Comparison of ENCODE assay signal across 7 mouse cellular contexts in the genomic region with DNA sequence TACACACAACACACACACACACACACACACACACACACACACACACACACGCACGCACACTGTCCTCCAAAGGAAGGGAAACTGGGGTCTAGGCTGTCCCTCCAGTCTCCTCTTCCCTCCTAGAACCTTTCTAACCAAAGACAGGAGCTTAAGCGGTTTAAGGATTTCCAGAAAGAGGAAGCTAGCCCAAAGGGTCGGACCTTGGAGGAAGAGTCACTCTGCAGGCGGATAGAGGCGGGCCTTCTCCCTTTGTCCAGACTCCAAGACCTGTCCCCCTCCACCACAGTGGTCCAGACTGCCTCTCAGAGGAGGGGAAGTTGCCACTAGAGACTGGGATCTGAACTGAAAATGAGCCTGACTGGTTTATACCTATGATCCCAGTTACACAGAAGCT. TPM values are rescaled to one million over a fixed set of nuclear protein-coding genes. Genes with fewer than 3 reads are reported as not detected.
DNase-seq lines count a peak whose midpoint lies in the region; ATAC-seq and TF ChIP-seq lines count a peak whose summit lies in the region.

No protein-coding gene starts in this region.

- peak; percentile 19 for DNase-seq in retina, postnatal 1 day
- DNase-seq in retina, embryonic 14.5 days (ENCODE audit: low spot score): no peak
- no peak for DNase-seq in liver, embryonic 11.5 days (ENCODE audit: low spot score)
- no peak for DNase-seq in ovary, postnatal 14 days (ENCODE audit: low spot score)
- DNase-seq in right cerebral cortex, adult 18-20 months: no peak
- no peak for DNase-seq in thymus, adult 2 months

- no peaks in the 10 kb centered on the region for H3K27me3 ChIP-seq in heart, embryonic 11.5 days (ENCODE audit: control insufficient read depth, insufficient read depth, low read length)
- H3K27me3 ChIP-seq in liver, embryonic 11.5 days (replicated peaks; ENCODE audit: control insufficient read depth, insufficient read depth, low read length): no peaks in the 10 kb centered on the region
- no peaks in the 10 kb centered on the region for H3K27me3 ChIP-seq in thymus, adult 2 months (ENCODE audit: control insufficient read depth, insufficient read depth, low read length)

- no peak for ATAC-seq in heart, embryonic 11.5 days (replicated peaks; ENCODE audit: insufficient number of reproducible peaks, low FRiP score, low TSS enrichment)
- no peak for ATAC-seq in liver, embryonic 11.5 days (replicated peaks; ENCODE audit: low FRiP score)

- H3K4me3 ChIP-seq in heart, embryonic 11.5 days (ENCODE audit: low read depth, low read length): peak overlapping the region; percentile 1; the same call in 1 of the 2 replicates
- no peak overlapping the region for H3K4me3 ChIP-seq in liver, embryonic 11.5 days (ENCODE audit: low read depth, low read length)
- H3K4me3 ChIP-seq in thymus, adult 2 months (ENCODE audit: control insufficient read depth, insufficient read depth, low read length): no peak overlapping the region

- no peak overlapping the region for H3K27ac ChIP-seq in heart, embryonic 11.5 days (ENCODE audit: low read depth, low read length)
- H3K27ac ChIP-seq in liver, embryonic 11.5 days (ENCODE audit: low read depth, low read length): no peak overlapping the region
- no peak overlapping the region for H3K27ac ChIP-seq in thymus, adult 2 months (ENCODE audit: control insufficient read depth, insufficient read depth, low read length)

- TF ChIP-seq POLR2A in thymus, adult 2 months (IDR thresholded peaks at IDR 0.05; ENCODE audit: control insufficient read depth, extremely low read depth, insufficient read depth, low read length, poor library complexity): no peak

- no peaks in the 10 kb centered on the region for H3K36me3 ChIP-seq in heart, embryonic 11.5 days (ENCODE audit: control insufficient read depth, insufficient read depth, low read length)
- H3K36me3 ChIP-seq in liver, embryonic 11.5 days (ENCODE audit: control insufficient read depth, insufficient read depth, low read length): 0 out of 2 replicates have a peak, but pooled peaks cover under 1% of the 10 kb centered on the region
- no peaks in the 10 kb centered on the region for H3K36me3 ChIP-seq in thymus, adult 2 months (ENCODE audit: control insufficient read depth, insufficient read depth, low read length)

- peak overlapping the region; percentile 47 for H3K4me2 ChIP-seq in heart, embryonic 11.5 days
- peak overlapping the region; percentile 15; the same call in 1 of the 2 replicates for H3K4me2 ChIP-seq in liver, embryonic 11.5 days

- 56% methylated on average over 6 of the region's 6 CpGs for WGBS in heart, embryonic 11.5 days (ENCODE audit: insufficient replicate concordance)
- WGBS in liver, embryonic 11.5 days: 53% methylated on average over 6 of the region's 6 CpGs
- WGBS in thymus, adult 2 months: 74% methylated on average over 6 of the region's 6 CpGs

- no peak for TF ChIP-seq CTCF in thymus, adult 2 months (IDR thresholded peaks at IDR 0.05; ENCODE audit: borderline replicate concordance, control insufficient read depth, extremely low read depth, insufficient read depth, low read length, poor library complexity)

- peaks cover 41% of the 10 kb centered on the region for H3K4me1 ChIP-seq in heart, embryonic 11.5 days (ENCODE audit: control insufficient read depth, insufficient read depth, low read length)
- H3K4me1 ChIP-seq in liver, embryonic 11.5 days (replicated peaks; ENCODE audit: control insufficient read depth, insufficient read depth, low read length): peaks cover 26% of the 10 kb centered on the region
- peaks cover 11% of the 10 kb centered on the region for H3K4me1 ChIP-seq in thymus, adult 2 months (replicated peaks; ENCODE audit: control insufficient read depth, insufficient read depth, low read length)

- no peaks in the 10 kb centered on the region for H3K9me3 ChIP-seq in heart, embryonic 11.5 days (replicated peaks; ENCODE audit: control insufficient read depth, low read length)
- H3K9me3 ChIP-seq in liver, embryonic 11.5 days (ENCODE audit: control insufficient read depth, low read length): no peaks in the 10 kb centered on the region

- peak overlapping the region; percentile 54 for H3K9ac ChIP-seq in heart, embryonic 11.5 days (ENCODE audit: low read depth, low read length)
- H3K9ac ChIP-seq in liver, embryonic 11.5 days (ENCODE audit: low read depth, low read length): no peak overlapping the region

RNA-seq across cellular contexts. Expression of a gene that starts 2.9 kb away (rescaled TPM):
- 24.6 and 26.5 TPM in 2 replicates for polyA plus RNA-seq in heart, embryonic 11.5 days (2014; fragmentation: Nextera tagmentation; extraction: Ambion mirVana)
- 15.2 and 16.8 TPM in 2 replicates for polyA plus RNA-seq in liver, embryonic 11.5 days (2014; fragmentation: Nextera tagmentation; extraction: Ambion mirVana)
- 11.0 and 11.2 TPM in 2 replicates for polyA plus RNA-seq in thymus, adult 2 months (2012; rRNA removed)

RNA-seq across cellular contexts. Expression of a gene that starts 14.0 kb away (rescaled TPM):
- polyA plus RNA-seq in heart, embryonic 11.5 days (2014; fragmentation: Nextera tagmentation; extraction: Ambion mirVana): 50.5 and 59.3 TPM in 2 replicates
- polyA plus RNA-seq in liver, embryonic 11.5 days (2014; fragmentation: Nextera tagmentation; extraction: Ambion mirVana): 85.1 and 87.5 TPM in 2 replicates
- polyA plus RNA-seq in thymus, adult 2 months (2012; rRNA removed): 142 and 194 TPM in 2 replicates

RNA-seq across cellular contexts. Expression of a gene that starts 28.9 kb away (rescaled TPM):
- polyA plus RNA-seq in heart, embryonic 11.5 days (2014; fragmentation: Nextera tagmentation; extraction: Ambion mirVana): 140 and 147 TPM in 2 replicates
- 138 and 145 TPM in 2 replicates for polyA plus RNA-seq in liver, embryonic 11.5 days (2014; fragmentation: Nextera tagmentation; extraction: Ambion mirVana)
- polyA plus RNA-seq in thymus, adult 2 months (2012; rRNA removed): 125 and 140 TPM in 2 replicates

RNA-seq across cellular contexts. Expression of a gene that starts 42.1 kb away (rescaled TPM):
- 8.1 and 8.5 TPM in 2 replicates for polyA plus RNA-seq in heart, embryonic 11.5 days (2014; fragmentation: Nextera tagmentation; extraction: Ambion mirVana)
- polyA plus RNA-seq in liver, embryonic 11.5 days (2014; fragmentation: Nextera tagmentation; extraction: Ambion mirVana): 12.2 and 13.0 TPM in 2 replicates
- 78.1 and 90.8 TPM in 2 replicates for polyA plus RNA-seq in thymus, adult 2 months (2012; rRNA removed)

RNA-seq across cellular contexts. Expression of a gene that starts 55.5 kb away (rescaled TPM):
- 18.9 and 25.4 TPM in 2 replicates for polyA plus RNA-seq in heart, embryonic 11.5 days (2014; fragmentation: Nextera tagmentation; extraction: Ambion mirVana)
- 146 and 147 TPM in 2 replicates for polyA plus RNA-seq in liver, embryonic 11.5 days (2014; fragmentation: Nextera tagmentation; extraction: Ambion mirVana)
- 0.26 and 0.71 TPM in 2 replicates for polyA plus RNA-seq in thymus, adult 2 months (2012; rRNA removed)
